Mouse (Mus musculus) frontal cortex, adult (tissue): ENCODE results near the gene Zfp984.
"Not testable (repeated sequence)": the region's sequence is repeated elsewhere in the genome, so short reads cannot be mapped to it uniquely, and the experiment has no call there.

Experiments used
- ATAC-seq: cut with Nextera tagmentation; 2 replicates; pipeline ENCODE4 v1.9.2; 2017; ENCODE audit warnings: mild to moderate bottlenecking, moderate library complexity, mixed read lengths; ENCODE audit not compliant: low TSS enrichment

Gene Zfp984

DNA sequence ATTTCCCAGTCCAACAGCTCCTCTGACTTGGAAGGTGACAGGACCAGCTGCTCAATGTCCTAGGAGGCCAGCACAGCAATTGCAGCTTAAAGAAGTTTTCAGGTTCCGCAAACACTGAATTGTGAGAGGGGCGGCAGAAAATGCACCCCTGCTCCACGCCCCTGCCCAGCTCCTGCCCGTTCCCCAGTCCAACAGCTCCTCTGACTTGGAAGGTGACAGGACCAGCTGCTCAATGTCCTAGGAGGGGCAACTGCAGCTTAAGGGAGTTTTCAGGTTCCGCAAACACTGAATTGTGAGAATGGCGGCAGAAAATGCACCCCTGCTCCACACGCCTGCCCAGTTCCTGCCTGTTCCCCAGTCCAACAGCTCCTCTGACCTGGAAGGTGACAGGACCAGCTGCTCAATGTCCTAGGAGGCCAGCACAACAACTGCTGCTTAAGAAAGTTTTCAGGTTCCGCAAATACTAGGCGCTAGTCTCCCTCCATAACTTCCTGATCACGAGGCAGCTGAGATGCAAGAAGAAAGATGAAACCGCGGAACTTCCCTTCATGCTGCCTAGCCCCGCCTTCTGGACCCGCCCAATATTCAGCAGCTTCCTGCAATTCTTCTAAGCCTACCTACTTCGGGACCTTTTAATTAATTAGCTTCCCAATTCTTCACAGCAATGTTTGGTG lies at the start of gene Zfp984:
Zfp984 (minus strand) TSS at position 497 of the 674 bp plus-strand sequence.
- ATAC-seq = not testable (repeated sequence)

DNA sequence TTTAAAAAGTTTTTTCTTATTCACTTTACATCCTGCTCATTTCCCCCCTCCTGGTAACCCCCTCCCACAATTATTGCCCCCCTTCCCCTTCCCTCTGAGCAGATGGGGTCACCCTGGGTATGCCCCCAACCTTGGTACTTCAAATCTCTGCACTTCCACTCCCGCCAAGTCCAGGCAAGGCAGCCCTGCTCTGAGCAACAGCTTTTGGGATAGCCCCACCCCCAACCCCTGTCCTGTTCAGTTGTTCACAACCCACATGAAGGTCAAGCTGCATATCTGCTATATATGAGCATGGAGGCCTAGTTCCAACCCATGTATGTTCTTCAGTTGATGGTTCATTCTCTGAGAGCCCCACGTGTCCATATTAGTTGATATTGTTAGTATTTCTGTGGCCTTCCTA lies 41.2 kb upstream of the Zfp984 start:
- no peak for ATAC-seq

DNA sequence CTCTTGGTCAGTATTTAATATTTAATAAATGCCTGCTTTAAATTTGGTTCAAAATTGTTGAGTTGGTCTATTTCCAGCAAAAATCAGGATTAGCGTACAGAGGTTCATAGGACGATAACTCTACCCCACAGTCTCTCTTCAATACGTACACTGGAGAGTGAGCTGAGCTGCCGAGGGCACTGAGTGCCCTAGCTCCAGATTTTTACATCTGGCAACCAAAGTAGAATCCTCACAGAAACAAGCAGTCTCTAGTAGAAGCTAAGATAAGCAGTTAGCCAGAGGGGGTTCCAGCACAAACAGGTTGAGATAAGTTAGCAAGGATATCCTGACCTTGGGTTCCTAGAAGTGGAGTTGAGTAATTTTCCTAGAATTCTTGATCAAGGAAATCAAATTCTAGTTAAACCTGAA lies 39.0 kb upstream of the Zfp984 start:
- peak; percentile 79 for ATAC-seq

DNA sequence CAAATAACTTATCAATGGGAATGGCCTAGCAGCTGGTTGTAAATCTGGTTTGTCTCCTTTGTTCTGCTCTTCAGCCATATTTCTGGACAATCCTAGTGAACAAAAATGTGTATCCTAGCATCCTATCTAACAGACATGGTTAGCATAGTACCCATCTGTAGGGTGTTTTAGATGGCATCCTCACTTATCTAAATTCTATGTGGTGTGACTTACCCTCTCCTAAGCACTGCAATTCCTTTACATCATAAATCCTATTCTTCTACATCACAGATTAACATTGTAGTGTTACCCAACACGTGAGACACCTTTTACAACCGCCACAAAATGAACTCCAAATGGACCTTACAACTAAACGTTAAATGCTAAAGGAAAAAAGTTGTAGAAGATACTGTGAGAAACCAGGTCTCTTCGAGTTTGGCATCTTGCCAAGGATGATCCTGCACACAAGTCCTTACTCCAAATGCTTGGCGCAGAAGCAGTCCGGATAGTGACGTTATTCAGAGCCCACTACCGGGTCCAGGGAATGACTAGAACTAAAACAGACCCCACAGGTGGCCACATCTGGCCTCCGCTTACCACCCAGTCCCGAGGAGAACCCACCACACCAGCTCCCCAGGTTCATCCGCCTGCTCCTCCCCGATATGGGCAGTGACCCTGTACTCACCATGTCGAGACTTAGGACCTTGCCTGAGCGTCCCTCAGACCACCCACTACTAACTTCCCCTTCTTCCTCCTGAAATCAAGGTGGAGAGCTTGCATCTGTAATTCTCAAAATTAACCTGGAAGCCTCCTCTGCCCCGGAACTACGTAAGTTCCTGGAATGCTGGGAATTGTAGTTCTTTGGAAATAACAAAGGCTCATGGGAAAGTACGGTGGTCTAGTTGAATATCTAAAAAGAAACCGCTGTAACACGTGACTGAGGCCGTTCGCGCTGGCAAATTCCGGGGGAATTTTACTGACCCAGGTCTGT lies 38.3 kb upstream of the Zfp984 start, which contains the start of gene Zfp933:
Zfp933 (minus strand) TSS at position 753 of the 970 bp plus-strand sequence.
- peak; percentile 97 for ATAC-seq

DNA sequence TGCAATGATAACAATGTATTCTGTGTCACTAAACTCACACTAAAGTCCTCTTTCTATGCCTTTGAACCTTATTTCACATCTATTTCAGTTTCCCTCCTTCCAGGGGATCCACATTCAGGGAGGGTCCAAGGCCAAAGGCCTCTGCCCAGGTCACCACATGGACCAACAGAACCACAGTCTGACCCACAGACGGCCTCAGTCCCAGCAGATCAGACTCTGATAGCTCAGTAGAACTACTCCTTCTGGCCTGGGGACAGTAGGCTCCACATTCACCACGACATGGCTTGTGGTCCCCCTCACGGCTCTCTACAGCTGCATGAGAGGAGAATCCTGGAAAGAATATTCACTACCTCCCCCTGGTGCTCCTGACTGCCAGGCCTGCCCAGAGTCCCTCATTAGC lies 33.3 kb upstream of the Zfp984 start:
- no peak for ATAC-seq

DNA sequence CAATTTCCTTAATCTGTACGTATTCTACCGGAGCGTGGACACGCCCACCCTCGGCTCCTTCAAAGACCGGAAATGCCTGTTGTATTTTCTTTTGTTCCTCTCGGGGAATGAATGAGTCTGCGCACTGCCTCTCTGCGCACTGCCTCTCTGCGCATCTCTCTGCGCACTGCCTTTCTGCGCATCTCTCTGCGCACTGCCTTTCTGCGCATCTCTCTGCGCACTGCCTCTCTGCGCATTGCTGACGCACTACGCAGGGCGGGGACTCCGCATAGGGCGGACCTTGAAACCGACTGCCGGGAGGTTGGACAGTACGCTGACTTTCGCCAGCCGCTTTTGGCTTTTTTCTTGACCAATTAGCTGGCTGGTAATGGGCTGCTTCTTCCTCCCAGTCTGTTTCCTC lies 29.7 kb upstream of the Zfp984 start:
- not testable (repeated sequence) for ATAC-seq

DNA sequence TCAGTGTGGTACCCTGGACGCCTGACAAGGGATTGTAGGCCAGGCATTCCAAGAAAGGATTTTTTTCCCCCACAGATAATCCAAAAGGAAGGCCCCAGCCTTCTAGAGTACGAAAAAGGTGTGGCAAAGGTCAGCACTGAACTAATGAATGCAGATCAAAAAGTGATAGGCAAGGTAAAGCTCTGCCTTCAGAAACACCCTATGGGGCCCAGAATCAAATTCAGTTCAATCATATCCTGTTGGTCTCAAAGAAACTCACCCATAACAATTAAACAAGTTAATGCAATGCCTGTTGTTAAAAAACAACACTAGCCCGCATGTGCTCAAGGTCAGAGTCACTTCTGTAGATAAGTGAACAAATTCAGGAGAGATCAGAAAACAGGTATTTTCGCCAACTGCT lies 14.8 kb upstream of the Zfp984 start:
- ATAC-seq = no peak

DNA sequence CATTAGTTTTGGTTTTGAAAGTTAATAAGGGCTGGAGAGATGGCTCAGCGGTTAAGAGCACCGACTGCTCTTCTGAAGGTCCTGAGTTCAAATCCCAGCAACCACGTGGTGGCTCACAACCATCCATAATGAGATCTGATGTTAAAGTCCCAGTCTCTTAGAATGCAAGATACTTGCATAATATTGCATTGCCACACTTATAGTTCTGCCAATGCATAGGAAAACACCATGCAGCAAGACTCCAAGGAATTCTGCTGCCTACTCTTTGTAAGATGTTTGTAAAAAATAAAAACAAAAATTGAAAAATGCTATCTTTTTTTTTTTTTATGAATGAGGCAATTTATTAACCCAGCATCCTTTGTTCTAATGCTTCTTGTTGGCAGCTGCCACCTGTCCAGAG lies 11.8 kb upstream of the Zfp984 start:
- ATAC-seq = not testable (repeated sequence)

DNA sequence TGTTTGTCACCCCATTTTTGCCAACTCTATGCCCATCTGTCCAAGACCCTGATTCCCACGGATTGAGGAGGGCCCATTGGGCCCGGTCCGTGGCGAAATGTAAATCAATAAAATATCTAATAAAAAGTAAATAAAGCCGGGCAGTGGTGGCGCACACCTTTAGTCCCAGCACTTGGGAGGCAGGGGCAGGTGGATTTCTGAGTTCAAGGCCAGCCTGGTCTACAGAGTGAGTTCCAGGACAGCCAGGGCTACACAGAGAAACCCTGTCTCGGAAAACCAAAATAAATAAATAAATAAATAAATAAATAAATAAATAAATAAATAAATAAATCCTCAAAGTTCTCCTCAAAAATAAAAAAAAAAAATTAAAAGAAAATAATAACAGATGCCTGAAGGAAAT lies 10.1 kb upstream of the Zfp984 start:
- ATAC-seq = not testable (repeated sequence)

DNA sequence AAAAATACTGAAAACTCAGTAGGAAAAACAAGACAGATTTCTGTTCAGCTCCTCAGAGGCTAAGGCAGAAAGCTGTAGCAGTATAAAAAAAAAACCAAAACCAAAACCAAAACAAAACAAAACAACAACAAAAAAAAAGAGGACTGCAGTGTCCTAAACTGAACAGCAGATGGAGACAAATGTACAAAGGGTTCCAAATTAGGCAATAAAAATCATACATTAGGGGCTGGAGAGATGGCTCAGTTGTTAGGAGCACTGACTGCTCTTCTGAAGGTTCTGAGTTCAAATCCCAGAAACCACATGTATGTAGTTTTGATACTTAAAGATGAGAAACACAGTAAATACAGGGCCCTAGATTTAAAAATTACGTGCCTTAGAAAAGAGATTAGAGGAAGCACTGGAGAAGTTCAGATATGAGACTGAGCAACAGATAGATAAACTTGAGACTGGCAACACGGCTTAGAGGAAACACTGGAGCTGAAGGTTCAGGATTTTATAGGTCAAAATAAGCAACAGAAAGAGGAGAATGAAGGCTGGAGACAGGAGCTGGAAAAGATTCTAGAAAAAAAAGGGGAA lies 5.1 kb upstream of the Zfp984 start:
- no peak for ATAC-seq

DNA sequence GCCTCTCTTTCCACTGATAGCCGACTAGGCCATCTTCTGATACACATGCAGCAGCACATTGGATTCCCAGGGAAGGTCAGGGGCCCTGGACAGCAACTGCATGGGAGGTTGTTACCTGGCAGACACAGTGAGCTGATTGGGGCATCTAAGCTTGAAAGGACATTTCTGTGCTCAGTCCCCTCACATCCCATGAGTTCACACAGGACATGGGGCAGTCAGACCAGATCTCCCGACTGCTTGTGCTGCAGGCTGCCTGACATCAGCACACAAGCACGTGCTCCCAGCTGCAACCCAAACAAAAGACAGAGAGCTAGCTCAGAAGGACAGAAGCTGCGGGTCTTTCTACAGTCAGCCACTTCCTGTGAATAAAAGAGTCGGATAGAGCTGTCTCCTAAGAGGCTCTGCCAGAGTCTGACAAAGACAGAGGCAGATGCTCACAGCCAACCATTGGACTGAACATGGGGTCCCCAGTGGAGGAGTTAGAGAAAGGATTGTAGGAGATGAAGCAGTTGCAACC lies 3.7 kb upstream of the Zfp984 start:
- no peak for ATAC-seq

DNA sequence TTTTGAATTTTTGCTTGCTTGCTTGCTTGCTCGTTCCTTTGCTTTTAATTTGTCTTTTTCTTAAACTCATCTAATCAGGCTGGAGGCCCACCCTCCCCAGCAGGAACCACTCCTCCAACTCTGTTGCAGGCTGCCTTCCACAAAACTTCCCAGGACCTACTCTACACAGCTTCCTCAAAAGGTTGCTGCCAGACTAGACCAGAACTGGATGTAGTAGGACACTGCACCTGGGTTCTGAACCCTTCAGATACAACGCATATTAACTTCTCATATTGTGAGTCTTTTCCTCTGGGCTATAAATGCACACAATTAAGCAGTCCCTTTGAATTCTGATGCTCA lies 347 bp upstream of the Zfp984 start:
- ATAC-seq = not testable (repeated sequence)

DNA sequence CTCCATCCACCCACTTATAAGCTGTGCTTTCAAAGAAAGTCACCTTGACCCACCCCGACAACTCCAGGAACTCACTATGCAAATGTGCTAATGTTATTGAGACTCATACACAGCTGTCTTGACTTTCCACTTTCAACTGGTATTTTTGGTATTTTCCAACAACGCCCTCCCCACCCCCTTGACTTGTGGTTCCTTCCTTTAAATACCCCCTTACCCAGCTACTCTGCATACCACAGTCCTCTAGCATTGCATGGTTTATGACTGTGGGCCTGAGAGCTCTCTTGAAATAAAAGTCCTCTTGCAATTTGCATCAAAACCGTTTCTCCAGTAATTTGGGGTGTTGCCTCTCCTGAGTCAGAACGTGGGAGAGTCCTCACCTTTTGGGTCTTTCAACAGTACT lies 1.1 kb downstream of the Zfp984 start:
- ATAC-seq = not testable (repeated sequence)

DNA sequence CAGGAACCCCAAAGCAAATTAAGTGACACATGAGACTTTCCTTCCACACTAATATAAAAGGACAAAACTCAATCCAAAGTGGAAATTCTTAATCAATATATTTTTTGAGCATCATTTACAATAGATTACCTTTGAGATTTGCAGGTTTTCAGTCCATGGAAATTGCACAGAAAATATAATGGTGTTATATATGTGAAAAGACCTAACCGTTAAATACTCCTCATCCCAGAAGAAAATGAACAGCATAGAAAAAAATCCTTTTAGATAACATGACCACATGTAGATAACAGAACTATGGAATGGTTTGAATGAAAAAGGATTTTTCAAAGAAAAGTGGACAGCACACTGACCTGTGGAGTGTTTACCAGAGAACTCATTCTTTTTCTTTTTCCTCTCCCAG lies 14.3 kb downstream of the Zfp984 start:
- not testable (repeated sequence) for ATAC-seq

DNA sequence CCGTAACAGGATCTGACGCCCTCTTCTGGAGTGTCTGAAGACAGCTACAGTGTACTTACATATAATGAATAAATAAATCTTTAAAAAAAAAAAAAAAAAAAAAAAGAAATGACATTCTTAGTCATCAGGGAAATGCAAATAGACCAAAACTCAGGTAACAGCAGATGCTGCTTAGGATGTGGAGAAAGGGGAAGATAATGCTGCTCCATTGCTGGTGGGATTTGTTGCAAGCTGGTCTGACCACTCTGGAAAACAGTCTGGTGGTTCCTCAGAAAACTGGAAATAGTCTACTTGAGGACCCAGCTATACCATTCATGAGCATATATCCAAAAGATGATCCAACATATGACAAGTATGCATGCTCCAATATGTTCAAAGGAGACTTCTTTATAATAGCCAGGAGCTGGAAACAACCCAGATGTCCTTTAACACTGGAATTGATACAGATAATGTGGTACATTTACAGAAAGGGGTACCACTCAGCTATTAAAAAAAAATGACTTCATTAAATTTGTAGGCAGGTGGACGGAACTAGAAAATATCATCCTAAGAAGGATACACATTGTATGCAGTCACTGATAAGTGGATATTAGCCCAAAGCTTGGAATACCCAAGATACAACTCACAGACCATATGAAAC lies 15.4 kb downstream of the Zfp984 start:
- ATAC-seq = not testable (repeated sequence)

DNA sequence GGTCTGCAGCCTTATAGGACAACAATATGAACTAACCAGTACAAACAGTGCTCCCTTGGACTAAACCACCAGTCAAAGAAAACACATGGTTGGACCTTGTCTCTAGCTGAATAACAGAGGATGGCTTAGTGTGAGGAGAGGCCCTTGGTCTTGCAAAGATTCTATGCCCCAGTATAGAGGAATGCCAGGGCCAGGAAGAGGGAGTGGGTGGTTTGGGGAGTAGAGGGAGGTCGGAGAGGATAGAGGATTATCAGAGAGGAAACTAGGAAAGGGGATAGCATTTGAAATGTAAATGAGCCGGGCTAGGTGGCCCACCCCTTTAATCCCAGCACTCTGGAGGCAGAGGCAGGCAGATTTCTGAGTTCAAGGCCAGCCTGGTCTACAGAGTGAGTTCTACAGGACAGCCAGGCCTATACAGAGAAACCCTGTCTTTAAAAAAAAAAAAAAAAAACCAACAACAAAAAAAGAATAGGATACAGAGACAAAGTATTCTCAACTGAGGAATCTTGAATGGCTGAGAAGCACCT lies 16.1 kb downstream of the Zfp984 start:
- not testable (repeated sequence) for ATAC-seq

DNA sequence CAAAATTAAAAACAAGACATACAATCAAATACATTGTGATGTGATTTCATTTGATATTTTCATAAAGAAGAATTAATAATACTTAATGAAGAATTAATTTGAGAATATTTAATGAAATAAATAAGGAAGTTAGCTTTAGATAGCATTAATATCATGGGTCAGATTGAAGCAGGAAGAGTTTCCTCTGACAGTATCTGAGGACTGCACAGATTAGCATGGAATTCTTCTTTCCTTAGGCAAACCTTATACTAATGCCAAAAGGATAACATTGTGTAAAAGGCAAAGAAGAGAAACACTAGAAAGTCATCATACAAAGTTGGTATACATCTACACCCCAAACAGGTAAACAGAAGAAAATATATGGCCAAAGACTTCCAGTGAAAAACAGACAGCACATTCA lies 17.9 kb downstream of the Zfp984 start:
- ATAC-seq = not testable (repeated sequence)

DNA sequence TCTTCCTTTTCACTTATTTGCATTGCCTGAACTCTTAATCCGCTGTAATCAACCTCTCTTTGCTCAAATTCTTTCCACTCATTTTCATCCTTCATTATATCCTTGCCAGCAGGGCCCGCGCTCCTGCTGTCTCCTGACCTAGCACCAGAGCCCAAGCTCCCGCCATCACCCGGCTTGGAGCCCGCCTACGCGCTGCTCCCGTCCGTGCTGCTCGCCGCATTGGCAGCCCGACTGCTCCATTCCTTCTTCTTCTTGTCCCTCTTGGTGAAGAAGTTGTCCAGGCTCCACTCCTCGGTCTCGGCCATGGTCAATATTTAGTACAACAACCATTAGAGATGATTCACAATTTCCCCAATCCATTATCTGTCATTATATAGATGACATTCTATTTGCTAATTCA lies 63.3 kb downstream of the Zfp984 start:
- not testable (repeated sequence) for ATAC-seq

DNA sequence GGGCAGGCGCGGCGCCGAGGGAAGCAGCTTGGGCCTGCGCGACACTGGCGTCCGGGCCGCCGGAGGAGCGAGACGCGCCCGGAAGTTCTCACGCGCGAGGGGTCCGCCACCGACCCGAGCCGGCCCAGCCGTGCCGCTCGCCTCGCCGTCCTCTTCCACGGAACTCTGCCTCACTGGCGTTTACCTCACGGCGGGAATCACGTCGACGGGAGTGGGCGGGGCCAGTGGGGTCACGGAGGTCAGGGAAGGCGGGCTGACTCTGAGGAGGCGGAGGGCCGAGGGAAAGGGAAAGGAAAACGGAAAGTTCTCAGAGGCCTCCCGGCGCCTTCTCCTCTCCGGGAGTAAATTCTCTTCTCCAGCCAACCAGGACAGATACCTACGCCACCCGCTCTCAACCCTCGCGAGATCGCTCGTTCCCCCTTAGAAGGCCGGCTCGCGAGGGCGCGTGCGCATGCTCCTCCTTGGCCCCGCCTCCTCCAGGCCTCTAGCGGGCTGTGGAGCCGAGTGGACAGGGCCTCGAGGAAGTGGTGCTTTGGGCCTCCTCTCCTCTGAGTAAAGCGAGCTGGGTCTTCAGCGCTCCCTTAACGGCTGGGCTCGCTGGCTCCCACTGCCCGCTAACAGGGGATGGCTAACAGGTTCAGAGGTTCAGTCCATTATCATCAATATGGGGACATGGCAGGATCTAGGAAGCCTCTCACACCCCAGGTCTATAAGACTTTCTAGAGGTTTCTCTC lies 70.8 kb downstream of the Zfp984 start:
- ATAC-seq = not testable (repeated sequence)
